Mouse (Mus musculus) kidney, adult 18-20 months (tissue): ENCODE data around the gene Hfm1.

Experiments used
- DNase-seq: peaks from one replicate; pipeline ENCODE4 v3.0.0; 2021

Gene Hfm1

DNA sequence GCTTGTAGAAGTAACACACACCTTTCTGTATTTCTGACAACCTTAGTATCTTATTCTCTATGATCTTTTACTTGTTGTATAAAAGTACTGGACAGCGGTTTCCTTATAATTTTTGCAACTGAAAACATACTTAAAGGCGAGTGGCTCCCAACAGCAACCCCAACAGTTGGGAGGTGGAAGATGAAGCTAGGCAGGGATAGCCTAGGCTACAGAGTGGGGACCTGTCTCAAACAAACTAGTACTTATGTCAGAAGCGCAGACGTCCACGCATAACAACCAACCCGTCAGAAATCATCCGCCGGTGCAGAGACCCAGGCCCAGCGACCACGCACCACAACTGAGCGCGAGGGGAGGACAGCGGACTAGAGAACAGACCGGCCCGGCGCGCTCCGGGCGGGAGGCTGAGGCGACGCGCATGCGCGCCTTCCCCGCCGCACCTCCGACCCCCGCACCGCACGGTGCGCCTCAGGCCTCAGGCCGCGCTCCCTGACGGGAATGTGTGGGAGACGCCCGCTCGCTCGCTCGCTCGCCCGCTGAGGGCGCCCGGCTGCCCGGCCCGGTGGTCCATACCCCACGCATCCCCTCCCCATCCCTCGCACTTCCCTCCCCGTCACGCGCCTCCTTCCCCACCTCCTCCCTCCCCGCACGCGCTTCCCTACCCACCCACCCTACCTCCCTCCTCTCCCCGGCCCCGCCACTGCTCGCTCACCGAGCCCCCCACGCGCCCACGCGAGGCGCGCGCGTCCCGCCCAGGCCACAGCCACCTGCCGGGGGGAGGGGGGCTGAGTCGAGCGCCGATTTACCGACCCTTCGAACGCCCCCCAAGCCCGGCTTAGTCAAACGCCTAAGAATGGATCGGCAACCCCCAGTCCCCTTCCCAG is at the start of gene Hfm1:
TSS of gene Hfm1 (minus strand) at position 834 of the 881 bp plus-strand sequence.
- DNase-seq, result peak; percentile 13

- DNase-seq, result no peak
Observed at GRCm38 (mm10) chr5:106973883-106974282, 47.8 kb upstream of the Hfm1 start.

DNA sequence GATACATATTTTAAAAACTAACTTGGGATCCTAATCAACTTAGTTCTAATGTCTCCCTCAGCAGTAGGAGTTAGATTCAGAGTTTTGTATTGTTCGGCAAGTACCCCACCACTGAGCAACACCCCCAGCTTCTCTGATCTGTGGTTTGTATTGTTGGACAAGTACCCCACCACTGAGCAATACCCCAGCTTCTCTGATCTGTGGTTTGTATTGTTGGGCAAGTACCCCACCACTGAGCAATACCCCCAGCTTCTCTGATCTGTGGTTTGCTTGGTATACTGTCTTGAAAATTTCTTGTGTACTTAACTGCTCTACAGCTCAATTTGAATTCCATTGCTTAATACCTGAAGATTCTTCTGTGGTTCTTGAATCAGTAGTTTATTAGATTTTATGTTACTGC is 41.5 kb upstream of the Hfm1 start:
- no peak for DNase-seq

GRCm38 (mm10) chr5:106966443-106966842 is 40.3 kb upstream of the Hfm1 start:
- no peak for DNase-seq

GRCm38 (mm10) chr5:106964513-106965014 is 38.4 kb upstream of the Hfm1 start:
- no peak for DNase-seq

- DNase-seq, result peak; percentile 95
Observed at GRCm38 (mm10) chr5:106963584-106964512, 37.7 kb upstream of the Hfm1 start, which contains the start of gene Cdc7. Cdc7 (plus strand) TSS chr5:106964322.

DNA sequence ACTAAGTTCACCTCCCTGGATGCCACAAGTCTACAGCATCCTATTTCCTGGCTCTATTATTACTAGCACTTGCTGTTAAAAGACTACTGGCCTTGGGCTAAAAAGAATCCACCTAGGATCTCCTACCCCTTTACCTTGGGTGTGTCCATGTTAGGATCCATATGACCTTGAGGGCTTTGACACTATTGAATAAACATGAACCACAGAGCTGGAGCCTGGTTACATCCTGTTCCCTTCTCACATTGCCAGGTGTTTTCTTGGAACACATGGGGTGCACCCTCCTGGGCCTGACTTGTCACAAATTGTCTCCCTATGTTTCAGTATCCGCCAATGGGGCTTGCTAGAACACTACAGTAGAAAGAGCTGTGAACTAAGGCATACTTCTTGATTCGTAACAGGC is 34.3 kb upstream of the Hfm1 start:
- DNase-seq, result no peak

GRCm38 (mm10) chr5:106959031-106959430 is 32.9 kb upstream of the Hfm1 start:
- peak; percentile 24 for DNase-seq

DNA sequence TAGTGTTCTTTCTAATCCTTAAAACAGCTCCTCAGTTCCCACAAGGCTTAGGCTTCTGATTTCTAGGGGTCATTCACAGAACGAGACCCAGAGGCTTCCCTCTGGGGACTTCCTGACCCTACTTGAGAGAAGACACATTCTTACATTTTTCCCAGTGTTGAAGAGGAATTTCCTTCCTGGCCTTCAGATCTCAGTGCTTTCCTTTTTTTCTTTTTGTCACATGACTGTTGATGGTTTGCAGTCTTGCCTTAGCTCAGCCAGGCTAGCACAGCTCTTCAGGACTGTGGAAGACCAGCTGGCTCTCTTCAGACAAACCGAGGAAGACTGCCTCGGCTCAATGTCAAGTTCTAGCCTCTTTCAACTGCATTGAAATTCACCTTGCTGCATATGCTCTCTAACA is 30.3 kb upstream of the Hfm1 start:
- DNase-seq, result no peak

GRCm38 (mm10) chr5:106948683-106949082 is 22.6 kb upstream of the Hfm1 start:
- DNase-seq, result no peak

DNA sequence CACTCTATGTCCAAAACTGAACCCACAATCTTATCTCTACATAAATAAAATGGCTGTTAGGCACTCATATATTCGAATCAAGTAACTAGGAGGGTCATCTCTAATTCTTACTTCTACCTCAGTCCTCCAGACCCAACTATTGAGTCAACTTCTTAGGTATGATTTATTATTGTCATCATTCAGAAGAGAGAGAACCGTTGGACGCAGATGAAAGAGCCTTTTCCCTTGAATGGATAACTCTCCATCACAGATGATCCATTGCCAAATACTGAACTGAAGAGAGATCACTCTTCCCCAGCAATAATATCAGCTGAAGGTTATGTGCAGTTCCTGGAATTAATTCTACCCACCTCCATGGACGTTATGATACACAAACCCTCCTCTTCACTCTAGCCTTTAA is 20.2 kb upstream of the Hfm1 start:
- DNase-seq, result no peak

- no peak for DNase-seq
Observed at GRCm38 (mm10) chr5:106927996-106928395, 1.9 kb upstream of the Hfm1 start.

- no peak for DNase-seq
Observed at GRCm38 (mm10) chr5:106926369-106926686, 207 bp upstream of the Hfm1 start.

- DNase-seq, result no peak
Observed at GRCm38 (mm10) chr5:106919315-106919714, 6.8 kb downstream of the Hfm1 start.

- no peak for DNase-seq
Observed at GRCm38 (mm10) chr5:106896879-106897278, 29.2 kb downstream of the Hfm1 start.

DNA sequence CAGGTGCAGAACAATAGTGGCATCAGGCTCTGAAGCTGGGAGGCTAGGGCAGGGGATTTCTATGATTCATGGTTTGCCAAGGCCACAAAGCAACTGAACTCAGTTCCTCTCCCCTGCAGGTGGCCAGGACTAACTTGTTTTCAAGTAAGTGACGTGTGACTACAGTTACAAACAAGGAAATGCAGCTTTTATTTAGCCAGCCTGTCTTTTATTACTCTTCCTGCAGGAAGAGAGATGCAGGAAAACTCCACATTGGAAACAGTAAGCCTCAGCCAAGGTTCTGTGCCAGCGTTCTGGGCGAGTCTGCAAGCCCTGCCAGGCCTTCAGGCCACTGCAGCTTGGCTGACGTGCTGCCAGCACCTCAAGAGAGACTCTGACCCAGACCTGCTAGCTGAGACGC is 34.3 kb downstream of the Hfm1 start:
- peak; percentile 35 for DNase-seq

DNA sequence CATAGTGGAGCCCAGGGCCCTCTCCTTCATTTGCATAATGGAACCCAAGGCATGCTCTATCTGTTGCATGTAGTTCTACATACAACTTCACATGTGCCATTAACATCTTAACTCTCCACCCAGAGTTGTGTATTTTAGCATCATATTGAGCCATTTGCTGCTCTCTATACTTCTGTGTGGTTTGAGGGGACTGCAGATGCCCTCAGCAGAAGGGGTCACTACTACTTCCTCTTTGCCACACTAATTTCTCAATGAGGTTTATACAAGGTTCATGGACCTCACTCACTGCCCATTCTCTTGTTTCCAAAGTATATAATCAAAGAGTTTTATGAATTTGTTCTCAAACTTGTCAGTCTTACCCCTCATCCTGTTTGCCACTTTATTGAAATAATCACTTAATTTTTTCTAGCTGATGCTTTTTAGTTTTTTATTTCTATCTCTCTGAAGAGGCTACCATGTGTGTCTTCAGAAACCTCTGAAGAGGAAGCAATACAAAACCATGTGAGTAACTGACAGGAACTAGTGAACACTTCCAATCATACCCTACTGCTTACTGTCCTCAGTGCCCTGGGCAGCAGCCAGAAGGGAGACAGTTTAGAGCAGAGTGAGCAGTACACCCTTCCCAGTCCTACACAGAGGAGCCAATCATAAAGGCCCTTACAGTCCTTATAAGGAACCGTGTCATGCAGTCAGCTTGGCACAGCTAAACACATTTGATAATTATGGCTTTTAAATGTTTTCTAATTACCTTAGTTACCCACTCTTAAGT is 38.6 kb downstream of the Hfm1 start:
- no peak for DNase-seq

- no peak for DNase-seq
Observed at GRCm38 (mm10) chr5:106885517-106885916, 40.6 kb downstream of the Hfm1 start.

DNA sequence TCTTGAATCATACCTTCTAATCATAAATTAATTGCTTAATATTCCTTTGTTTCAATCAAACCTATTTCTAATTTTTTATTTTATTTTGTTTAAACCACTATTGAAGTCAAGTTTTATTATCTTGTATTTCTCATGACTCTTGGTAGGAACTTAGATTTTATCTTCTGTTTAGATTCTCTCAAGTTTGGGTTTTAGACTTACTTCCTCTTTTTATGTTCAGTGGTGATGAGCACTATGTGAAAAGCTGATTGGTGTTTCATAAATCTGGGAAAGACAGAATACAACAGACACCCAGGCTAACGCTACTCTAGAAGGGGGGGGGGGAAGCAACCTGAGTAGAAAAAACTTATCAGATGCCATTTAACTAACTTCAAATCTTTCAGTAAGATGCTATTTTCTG is 49.7 kb downstream of the Hfm1 start:
- no peak for DNase-seq

GRCm38 (mm10) chr5:106860415-106860814 is 65.7 kb downstream of the Hfm1 start:
- DNase-seq, result peak; percentile 65

DNA sequence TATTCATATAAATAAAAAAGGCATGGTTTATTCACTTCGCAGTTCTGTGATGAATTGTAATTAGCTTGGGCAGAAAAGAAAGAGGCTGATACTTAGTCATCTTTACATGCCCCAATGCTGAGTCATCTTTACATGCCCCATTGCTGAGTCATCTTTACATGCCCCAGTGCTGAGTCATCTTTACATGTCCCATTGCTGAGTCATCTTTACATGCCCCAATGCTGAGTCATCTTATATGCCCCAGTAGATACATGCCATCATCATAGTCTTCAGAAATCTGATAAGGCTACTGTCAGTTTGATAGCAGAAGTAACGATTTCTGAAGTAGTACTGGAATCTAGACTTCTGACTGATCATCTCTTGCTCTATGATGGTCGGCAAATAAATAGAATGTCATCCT is 72.8 kb downstream of the Hfm1 start:
- DNase-seq, result no peak

DNA sequence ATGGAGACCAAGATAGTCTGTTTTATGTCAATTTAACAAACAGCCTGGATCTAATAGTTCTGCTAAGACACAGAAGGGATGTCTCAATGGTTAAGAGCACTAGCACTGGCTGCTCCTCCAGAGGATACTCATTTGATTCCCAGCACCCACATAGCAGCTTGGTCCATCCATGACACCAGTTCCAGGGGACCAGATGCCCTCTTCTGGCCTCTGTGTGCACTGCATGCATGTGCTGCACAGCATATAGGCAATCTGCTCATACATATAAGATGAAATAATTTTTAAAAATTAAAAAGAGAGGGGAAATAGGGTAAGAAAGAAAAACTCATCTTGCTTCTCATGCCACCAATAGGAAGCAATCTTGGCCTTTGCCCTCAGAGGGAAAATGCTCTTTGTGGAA is 79.1 kb downstream of the Hfm1 start:
- no peak for DNase-seq

GRCm38 (mm10) chr5:106843906-106844305 is 82.2 kb downstream of the Hfm1 start:
- no peak for DNase-seq
